Mouse (Mus musculus) midbrain, postnatal 0 days (tissue): ENCODE measurements around the gene Prkd2. TPM values are rescaled to one million over a fixed set of nuclear protein-coding genes. Genes with fewer than 3 reads are reported as not detected.

ENCODE experiments used
- ATAC-seq: fragments of 200-750 bp; cut with Nextera tagmentation; 2 replicates; pipeline ENCODE4 v1.8.0; 2017; ENCODE audit warnings: moderate number of reproducible peaks, mild to moderate bottlenecking, moderate TSS enrichment, moderate library complexity; ENCODE audit not compliant: low FRiP score
- DNase-seq: peaks from one replicate; pipeline ENCODE4 v3.0.0-alpha.2; 2015; ENCODE audit warnings: low spot score
- H3K27ac ChIP-seq: fragments of 300-500 bp; sonication (generic); 2 replicates; pipeline ENCODE4 v1.5.1; 2014; ENCODE audit warnings: low read depth, mild to moderate bottlenecking, low read length, mixed read lengths
- H3K27me3 ChIP-seq: fragments of 300-500 bp; sonication (generic); 2 replicates; pipeline ENCODE4 v1.6.1; 2014; ENCODE audit warnings: low read length, control low read depth, mixed read lengths; ENCODE audit not compliant: insufficient read depth
- H3K36me3 ChIP-seq: fragments of 300-500 bp; sonication (generic); 2 replicates; pipeline ENCODE4 v1.6.1; 2014; ENCODE audit warnings: low read length, control low read depth, mixed read lengths; ENCODE audit not compliant: insufficient read depth
- H3K4me1 ChIP-seq: fragments of 300-500 bp; sonication (generic); 2 replicates; pipeline ENCODE4 v1.6.1; 2014; ENCODE audit warnings: mild to moderate bottlenecking, control low read depth, antibody characterized with exemption, low read length, mixed read lengths; ENCODE audit not compliant: insufficient read depth
- H3K4me2 ChIP-seq: fragments of 300-500 bp; sonication (generic); 2 replicates; pipeline ENCODE4 v1.6.1; 2014; ENCODE audit warnings: low read depth, mild to moderate bottlenecking, low read length, mixed read lengths; ENCODE audit not compliant: poor library complexity, severe bottlenecking
- H3K4me3 ChIP-seq: fragments of 300-500 bp; sonication (generic); 2 replicates; pipeline ENCODE4 v1.5.1; 2014; ENCODE audit warnings: low read depth, mild to moderate bottlenecking, low read length, moderate library complexity
- H3K9ac ChIP-seq: fragments of 300-500 bp; sonication (generic); replicated peaks from 2 replicates; pipeline ENCODE4 v1.6.1; 2014; ENCODE audit warnings: mild to moderate bottlenecking, low read length, moderate library complexity, mixed read lengths; ENCODE audit not compliant: poor library complexity, severe bottlenecking
- H3K9me3 ChIP-seq: fragments of 300-500 bp; sonication (generic); 2 replicates; pipeline ENCODE4 v1.6.1; 2016; ENCODE audit warnings: low read length, control low read depth
- CTCF ChIP-seq: IDR thresholded peaks from 2 replicates; pipeline ENCODE4 v1.5.1; 2016; ENCODE audit warnings: antibody characterized with exemption, mild to moderate bottlenecking
- WGBS: fragments of 180-500 bp; shearing (Covaris S2); extraction: QIAGEN DNeasy Blood & Tissue Kit; methylation state at CpG from one replicate; pipeline ENCODE4 v1.1.7; 2014; 5-methylcytosine and 5-hydroxymethylcytosine counted together
- polyA plus RNA-seq: library from polyadenylated mRNA; unstranded; fragments of >200 nt; fragmentation: Nextera tagmentation; extraction: Ambion mirVana; gene quantifications from 2 replicates; pipeline ENCODE4 v1.2.1, GENCODE M21; 2015
- total RNA-seq: library from RNA; depleted of rRNA; stranded (reverse); fragments of >200 nt; gene quantifications from 2 replicates; pipeline ENCODE4 v1.2.3, GENCODE M21; 2014

The Prkd2 gene
- total and polyA plus RNA-seq, 2 experiments from 2014 or later: 3.2 to 3.9 TPM

GRCm38 (mm10) chr7:16821091-16821490 lies 21.6 kb upstream of the Prkd2 start:
- peaks cover 27% of the 10 kb centered on the region for H3K4me1 ChIP-seq
- H3K36me3 ChIP-seq: peaks cover 27% of the 10 kb centered on the region
- no peaks in the 10 kb centered on the region for H3K9me3 ChIP-seq
- 40% methylated on average over 3 of the region's 3 CpGs for WGBS
- TF ChIP-seq CTCF: no peak
- H3K27ac ChIP-seq: no peak overlapping the region; the same call in 1 of the 2 replicates
- no peak overlapping the region for H3K4me2 ChIP-seq
- no peak overlapping the region for H3K9ac ChIP-seq
- H3K4me3 ChIP-seq: no peak overlapping the region
- no peak for DNase-seq
- H3K27me3 ChIP-seq: no peaks in the 10 kb centered on the region
- ATAC-seq: no peak

- WGBS: 80% methylated on average over 4 of the region's 4 CpGs
- H3K9ac ChIP-seq: no peak overlapping the region
- peak overlapping the region; percentile 12; the same call in 1 of the 2 replicates for H3K27ac ChIP-seq
- no peak overlapping the region for H3K4me3 ChIP-seq
- no peaks in the 10 kb centered on the region for H3K27me3 ChIP-seq
- DNase-seq (peak; percentile 19), ATAC-seq (no peak)
- peaks cover 27% of the 10 kb centered on the region for H3K4me1 ChIP-seq
- H3K36me3 ChIP-seq: peaks cover 33% of the 10 kb centered on the region
- TF ChIP-seq CTCF: no peak
- no peak overlapping the region for H3K4me2 ChIP-seq
- H3K9me3 ChIP-seq: no peaks in the 10 kb centered on the region
Measured at GRCm38 (mm10) chr7:16821669-16822101, 21.0 kb upstream of the Prkd2 start.

GRCm38 (mm10) chr7:16823734-16824133 lies 19.0 kb upstream of the Prkd2 start:
- DNase-seq (no peak), ATAC-seq (no peak)
- H3K9me3 ChIP-seq: no peaks in the 10 kb centered on the region
- no peak for TF ChIP-seq CTCF
- no peak overlapping the region for H3K4me3 ChIP-seq
- no peak overlapping the region for H3K9ac ChIP-seq
- WGBS: 73% methylated on average over 5 of the region's 5 CpGs
- H3K27ac ChIP-seq: no peak overlapping the region
- H3K36me3 ChIP-seq: peaks cover 50% of the 10 kb centered on the region
- no peaks in the 10 kb centered on the region for H3K27me3 ChIP-seq
- H3K4me1 ChIP-seq: peaks cover 18% of the 10 kb centered on the region
- no peak overlapping the region for H3K4me2 ChIP-seq

DNA sequence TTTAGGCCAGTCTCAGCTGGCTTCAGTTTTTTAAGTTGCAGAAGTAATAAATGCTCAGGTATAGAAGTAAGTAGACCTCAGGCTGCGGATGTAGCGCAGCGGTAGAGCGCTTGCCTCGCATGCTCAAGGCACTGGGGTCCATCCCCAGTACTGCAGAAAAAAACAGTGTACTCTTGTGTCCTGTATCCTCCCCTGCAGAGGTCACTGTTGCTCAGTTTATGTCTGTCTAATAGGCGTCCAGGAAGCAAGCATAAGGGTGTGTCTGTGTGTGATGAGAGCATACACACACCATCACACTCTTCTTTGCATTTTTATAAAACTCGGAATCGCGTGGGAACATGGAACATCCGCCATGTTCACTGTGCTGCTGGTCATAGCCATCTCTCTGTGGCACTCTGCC lies 16.9 kb upstream of the Prkd2 start:
- H3K27me3 ChIP-seq: no peaks in the 10 kb centered on the region
- H3K36me3 ChIP-seq: peaks cover 70% of the 10 kb centered on the region
- no peaks in the 10 kb centered on the region for H3K9me3 ChIP-seq
- ATAC-seq (0 out of 2 replicates have a peak, but pooled peaks have one; percentile 18), DNase-seq (peak; percentile 36)
- H3K27ac ChIP-seq: no peak overlapping the region
- TF ChIP-seq CTCF: peak; percentile 53
- no peak overlapping the region for H3K4me2 ChIP-seq
- H3K9ac ChIP-seq: no peak overlapping the region
- H3K4me1 ChIP-seq: 0 out of 2 replicates have a peak, but pooled peaks cover 3% of the 10 kb centered on the region
- H3K4me3 ChIP-seq: no peak overlapping the region
- 85% methylated on average over 10 of the region's 10 CpGs for WGBS

DNA sequence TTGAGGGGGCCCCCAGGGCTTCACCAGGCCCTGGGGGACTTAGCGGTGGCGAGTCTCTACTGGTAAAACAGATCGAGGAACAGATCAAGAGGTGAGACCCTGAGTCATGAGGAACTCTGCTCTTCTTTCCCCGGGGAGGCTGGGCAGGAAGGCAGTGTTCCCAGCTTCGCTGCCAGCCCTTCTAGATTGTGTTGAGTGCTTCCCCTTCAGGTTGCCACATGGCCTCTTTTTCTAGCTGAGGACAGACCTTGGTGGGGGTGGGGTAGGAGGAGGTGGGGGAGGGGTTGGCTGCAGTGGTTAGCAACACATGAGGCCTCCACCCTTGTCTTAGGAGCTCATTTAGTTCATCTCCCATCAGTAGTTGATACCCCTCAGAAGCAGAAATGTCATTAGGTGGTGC lies 16.1 kb upstream of the Prkd2 start:
- no peak overlapping the region for H3K27ac ChIP-seq
- DNase-seq: no peak
- WGBS: 93% methylated on average over 5 of the region's 5 CpGs
- H3K27me3 ChIP-seq: no peaks in the 10 kb centered on the region
- H3K9me3 ChIP-seq: no peaks in the 10 kb centered on the region
- no peak overlapping the region for H3K4me3 ChIP-seq
- H3K36me3 ChIP-seq: peaks cover 78% of the 10 kb centered on the region
- no peaks in the 10 kb centered on the region for H3K4me1 ChIP-seq
- H3K9ac ChIP-seq: no peak overlapping the region
- TF ChIP-seq CTCF: no peak
- no peak overlapping the region for H3K4me2 ChIP-seq
- no peak for ATAC-seq

GRCm38 (mm10) chr7:16827274-16827673 lies 15.4 kb upstream of the Prkd2 start:
- Histone ChIP-seq H3K4me2 (no peak overlapping the region), H3K27ac (no peak overlapping the region), H3K36me3 (peaks cover 85% of the 10 kb centered on the region), H3K4me1 (no peaks in the 10 kb centered on the region), H3K4me3 (no peak overlapping the region), H3K9ac (no peak overlapping the region), H3K27me3 (no peaks in the 10 kb centered on the region), H3K9me3 (no peaks in the 10 kb centered on the region)
- no peak for TF ChIP-seq CTCF
- DNase-seq (no peak), ATAC-seq (no peak)
- 82% methylated on average over 4 of the region's 4 CpGs for WGBS
